Mouse (Mus musculus): ENCODE data around the gene Bag3.

GRCm38 (mm10) chr7:128536074-128536473 is 12.7 kb downstream of the Bag3 start:
- TF ChIP-seq CTCF (IDR thresholded peaks at IDR 0.05; ENCODE audit: low read depth, low read length) = no peak
- no peak for TF ChIP-seq GATA2 (IDR thresholded peaks at IDR 0.05; ENCODE audit: borderline replicate concordance, low read depth, low read length)
- TF ChIP-seq POLR2AphosphoS5 (IDR thresholded peaks at IDR 0.05; ENCODE audit: insufficient replicate concordance, low read depth, low read length) = no peak
